Mouse (Mus musculus) c-Kit-negative CD71-positive TER-119-positive erythroid progenitor cells, embryonic 14.5 days (primary cell): ENCODE data around the gene 4933402D24Rik.
A peak's percentile ranks its signal among the peaks of the same experiment; 100 is the strongest.

Experiments used
- DNase-seq: peaks from one replicate; pipeline ENCODE4 v3.0.0-alpha.2; 2013; ENCODE audit warnings: low read depth, low spot score

4933402D24Rik gene

DNA sequence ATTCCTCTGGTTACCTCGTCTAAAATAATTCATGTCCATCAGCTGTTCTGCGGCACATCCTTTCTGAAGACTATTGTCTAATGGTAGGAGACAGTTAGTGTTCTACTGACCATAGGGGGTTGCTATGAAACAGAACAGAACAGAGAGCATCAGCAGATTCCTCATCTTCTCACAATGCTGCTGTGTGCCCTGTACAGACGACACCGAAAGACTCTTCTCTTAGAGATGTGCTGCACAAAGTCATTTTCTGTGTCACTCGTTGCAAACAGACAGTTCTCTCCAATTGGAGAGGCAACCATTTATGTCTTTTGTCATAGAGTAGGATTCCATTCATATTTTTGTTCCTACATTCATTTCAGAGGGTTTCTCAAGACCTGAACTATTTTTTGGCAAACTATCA, at the start of gene 4933402D24Rik:
Gene 4933402D24Rik, minus strand, starts transcription at position 101 of the 400 bp plus-strand sequence.
- DNase-seq: no peak

DNA sequence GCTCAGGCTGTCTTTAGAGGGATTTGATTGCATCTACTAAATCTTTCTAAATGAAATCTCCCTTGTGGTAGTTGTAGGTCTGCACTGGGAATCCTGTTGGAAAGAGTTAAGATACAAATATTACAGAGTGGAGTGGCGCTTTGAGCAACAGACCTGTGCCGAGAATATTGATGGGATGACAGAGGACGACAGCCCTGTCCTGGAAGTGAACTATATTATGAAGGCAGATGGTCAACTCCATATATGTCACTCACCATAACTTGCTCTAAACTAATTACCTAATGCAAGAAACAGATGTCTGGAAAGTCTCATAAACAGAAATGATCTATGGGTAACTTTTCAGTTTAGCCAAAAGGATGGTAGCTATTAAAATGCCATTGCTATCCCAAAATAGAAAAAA, 39.5 kb upstream of the 4933402D24Rik start:
- DNase-seq: no peak

DNA sequence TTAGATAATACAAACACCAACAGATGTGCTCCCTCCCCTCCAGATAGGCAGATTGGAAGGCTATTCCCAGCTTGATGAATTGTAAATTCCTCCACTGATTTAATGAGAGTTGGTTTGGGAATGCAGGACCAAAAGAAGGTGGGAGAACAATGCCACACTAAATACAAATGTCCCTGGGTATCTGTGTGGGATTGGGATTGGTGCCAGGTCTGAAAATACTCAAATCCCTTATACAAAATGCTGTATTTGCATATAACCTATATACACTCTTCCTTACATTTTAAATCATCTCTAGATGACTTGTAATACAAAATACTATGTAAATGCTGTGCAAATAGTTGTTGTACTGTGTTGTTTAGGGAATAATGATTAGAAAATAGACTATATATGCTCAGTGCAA, 36.0 kb upstream of the 4933402D24Rik start:
- no peak for DNase-seq

DNA sequence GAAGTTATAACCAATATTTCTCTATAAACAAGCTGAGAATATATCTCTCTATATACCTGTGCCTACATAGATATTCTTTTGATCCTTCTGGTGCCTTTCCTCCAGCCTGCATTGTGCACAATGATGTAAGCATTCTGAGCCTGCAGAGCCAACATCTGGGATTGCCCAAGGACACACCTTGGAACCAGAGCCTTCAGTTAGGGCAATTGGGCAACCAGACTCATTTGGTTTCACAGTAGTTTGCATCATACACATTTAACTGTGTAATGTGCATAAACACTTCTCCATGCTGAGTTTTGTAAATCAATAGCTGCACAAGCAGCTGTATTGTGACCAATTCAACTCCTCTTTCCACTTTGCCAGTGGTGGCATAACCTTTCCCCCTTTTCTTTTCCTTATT, 25.3 kb upstream of the 4933402D24Rik start:
- DNase-seq: no peak

DNA sequence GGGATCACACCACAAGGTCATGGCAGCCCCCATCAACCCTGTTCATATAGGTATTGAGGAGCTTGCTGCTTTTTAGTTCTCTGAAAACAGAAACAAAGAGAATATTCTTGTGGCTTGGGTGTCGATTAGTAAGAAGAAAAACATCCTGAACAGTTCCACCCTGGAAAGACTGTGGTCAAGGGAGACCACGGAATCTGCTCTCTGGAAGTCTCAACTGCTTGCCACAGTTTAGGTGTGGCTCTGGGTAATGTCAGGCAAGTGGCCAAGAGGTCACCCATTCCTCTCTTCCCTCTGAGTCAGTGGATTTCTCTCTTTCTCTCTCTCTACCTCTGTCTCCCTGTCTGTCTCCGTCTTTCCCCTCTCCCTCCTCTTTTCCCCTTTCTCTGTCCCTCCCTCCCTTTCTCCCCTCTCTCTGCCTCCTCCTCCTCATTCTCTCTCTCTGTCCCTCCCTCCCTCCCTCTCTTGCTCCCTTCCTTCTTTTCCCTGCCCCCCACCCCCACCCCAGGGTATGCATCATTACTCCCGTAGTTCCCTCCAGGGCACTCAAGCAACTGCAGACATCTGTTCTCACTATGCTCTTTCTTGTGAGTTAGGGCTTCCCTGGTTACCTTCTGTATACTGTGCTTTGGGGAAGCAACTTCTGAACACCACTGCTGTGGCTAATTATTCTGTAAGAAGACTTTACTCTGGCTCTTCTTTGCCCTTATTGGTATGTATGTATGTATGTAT, 8.0 kb upstream of the 4933402D24Rik start:
- no peak for DNase-seq

DNA sequence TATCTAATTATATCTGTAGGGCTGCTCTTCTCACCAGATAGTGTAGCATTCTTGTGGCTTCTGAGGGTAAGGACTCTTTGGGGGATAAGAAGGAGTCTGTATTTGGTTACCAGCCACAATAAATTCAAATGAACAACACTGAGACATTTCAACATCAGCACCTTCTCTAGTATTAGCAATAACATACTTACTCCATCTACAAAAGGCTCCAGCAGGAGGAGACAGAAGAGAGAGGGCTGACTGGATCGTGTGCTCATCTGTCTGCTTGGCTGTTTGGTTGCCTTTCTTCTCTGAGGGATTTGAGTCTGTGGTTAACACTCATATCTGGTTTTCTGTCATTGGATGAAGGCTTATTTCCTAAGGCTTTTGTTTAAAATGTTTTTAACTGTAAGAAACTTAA, 7.3 kb upstream of the 4933402D24Rik start:
- DNase-seq: no peak

DNA sequence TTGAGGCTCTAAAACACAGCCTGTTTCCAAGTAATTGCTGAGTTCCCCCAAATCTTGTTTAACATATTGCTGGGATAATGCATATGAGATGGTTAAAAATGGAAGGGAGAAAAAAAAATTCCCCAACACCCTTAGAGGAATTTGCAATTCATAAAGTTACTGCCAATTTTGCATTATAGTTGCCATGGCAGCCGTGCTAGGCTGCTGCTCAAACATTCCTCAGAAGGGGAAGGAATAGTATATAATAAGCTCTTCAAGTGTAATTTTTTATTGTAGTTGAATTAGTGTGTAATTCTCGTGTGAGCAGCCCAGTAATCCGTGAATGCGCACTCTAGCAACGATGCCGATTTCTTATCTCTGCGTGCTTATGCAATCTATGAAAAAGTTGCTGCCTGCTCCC, 1.2 kb upstream of the 4933402D24Rik start:
- no peak for DNase-seq

DNA sequence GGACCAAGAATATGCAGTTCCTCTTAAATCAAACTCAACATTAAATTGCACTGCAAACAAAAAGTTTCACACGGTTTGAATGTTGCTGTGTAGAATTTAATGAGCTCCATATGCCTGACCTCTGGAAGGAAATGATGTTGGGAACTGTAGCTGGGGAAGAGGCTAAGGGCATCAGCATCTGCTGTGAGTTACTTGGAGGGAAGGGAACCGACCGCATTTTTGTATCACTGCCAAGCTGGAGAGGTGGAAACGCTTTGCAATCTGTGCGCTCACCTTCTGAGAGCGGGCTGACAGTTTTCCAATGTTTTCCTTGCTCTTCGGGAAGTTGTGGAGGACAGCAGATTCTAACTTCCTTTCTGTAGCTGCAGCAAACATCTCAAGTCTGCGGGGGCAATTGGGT, 955 bp downstream of the 4933402D24Rik start:
- no peak for DNase-seq

DNA sequence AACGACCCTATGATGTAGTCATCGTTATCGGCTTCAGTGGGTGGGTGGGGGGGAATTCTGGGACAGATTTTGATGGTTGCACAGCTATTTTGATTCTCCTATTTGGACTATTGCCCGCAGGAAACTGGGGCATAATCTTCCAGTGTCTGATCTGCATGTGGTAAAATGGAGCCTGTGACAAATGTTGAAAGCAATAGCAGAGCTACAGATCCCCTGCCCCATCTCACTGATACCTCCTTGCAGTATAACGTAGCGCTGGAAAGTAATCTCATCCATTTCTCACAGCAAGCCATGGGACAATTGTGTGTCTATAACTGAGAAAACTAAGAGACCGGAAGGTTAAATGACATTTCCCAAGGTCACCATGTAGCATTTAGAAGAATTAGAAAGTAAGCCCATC, 4.7 kb downstream of the 4933402D24Rik start:
- no peak for DNase-seq

DNA sequence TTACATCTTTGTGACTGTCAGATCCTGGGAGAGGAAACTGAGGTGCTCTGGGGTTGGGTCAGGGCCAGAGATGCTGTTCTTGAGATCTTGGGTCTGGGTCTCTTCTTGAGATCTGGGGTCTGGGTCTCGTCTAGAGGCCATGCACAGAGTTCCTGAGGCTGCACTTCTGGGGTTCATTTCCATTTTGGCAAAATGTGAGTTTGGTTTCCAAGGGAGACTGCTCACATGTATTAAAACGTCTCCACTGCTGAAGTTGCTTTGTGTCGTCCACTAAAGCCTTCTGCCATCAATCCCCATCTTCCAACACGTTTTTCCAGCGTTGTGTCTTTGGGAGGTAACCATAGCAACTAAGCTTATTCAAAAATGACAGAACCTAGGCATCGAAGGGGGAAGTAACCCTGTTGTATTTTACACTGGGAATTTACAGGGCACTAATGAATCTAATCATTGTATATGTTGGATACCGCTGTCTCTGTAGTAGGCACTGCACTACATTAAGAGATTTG, 5.1 kb downstream of the 4933402D24Rik start:
- no peak for DNase-seq

DNA sequence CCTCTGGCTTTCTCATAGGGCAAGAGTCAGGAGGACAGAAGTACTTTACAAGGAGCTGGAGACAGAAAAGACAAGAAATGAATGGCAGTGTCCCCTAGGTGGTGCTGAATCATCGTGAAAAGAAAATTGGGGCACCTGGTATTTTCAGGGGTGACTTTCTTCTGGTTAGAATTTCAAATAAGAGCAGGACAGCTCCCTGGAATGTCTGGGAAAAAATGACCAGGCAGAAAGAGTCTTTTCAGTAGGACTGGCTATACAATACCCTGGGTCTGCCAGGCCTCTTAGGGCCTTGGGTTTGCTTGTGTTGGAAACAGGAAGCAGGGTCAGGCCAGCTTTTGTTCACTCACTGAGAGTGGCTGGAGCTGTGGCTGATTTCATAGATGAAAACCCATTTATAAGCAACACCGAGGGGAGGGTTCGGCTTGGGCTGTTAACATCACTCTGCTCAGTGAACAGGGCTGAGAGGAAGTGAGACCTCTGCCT, 5.8 kb downstream of the 4933402D24Rik start:
- no peak for DNase-seq

DNA sequence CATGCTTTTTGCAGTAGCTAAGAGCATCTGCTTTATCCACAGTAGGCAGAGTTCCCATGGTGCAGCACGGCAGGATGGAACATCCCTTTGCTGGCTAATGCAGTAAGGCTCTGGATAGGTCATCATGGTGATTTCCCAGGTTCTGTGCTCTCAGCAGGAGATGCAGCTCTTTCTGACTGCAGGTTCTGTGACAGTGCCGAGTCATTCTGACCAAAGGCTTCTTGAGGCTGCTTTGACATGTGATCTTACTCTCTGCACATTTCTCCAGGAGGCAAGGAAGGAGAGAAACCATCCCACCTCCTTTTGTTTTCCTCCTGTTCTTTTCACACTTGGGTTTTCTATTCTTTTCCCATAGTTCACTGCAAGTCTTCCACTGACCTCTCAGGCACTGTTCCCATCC, 13.1 kb downstream of the 4933402D24Rik start:
- DNase-seq: no peak

DNA sequence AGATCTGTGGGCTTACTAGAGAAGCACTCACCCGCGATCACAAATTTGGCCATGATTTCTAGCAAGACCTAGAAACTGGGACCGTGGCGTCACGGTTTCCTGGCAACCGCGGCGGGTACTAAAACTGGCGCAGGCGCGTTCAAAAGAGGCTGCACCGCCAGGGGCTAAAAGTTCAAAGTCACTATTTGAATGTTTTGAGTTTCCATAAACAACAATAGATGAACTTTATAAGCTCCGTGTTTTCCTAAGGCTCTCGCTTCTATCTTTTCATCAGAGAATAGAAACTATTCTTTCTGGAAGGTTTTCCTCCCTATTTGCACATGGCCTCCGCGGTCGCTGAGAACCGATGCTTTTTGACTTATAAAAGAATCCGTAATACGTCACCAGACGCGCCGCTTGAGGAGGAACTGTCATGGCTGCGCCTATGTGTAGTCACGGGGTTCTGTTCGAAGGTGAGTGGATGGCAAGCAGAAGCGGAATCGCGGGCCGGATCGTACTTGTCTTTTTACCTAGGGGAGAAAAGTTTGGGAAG, 38.8 kb downstream of the 4933402D24Rik start, which contains the start of the genes Mdh1b and Fastkd2:
Gene Mdh1b, minus strand, starts transcription at position 79 of the 532 bp plus-strand sequence.
Gene Fastkd2, plus strand, starts transcription at position 375 of the 532 bp plus-strand sequence.
- DNase-seq: peak; percentile 54

DNA sequence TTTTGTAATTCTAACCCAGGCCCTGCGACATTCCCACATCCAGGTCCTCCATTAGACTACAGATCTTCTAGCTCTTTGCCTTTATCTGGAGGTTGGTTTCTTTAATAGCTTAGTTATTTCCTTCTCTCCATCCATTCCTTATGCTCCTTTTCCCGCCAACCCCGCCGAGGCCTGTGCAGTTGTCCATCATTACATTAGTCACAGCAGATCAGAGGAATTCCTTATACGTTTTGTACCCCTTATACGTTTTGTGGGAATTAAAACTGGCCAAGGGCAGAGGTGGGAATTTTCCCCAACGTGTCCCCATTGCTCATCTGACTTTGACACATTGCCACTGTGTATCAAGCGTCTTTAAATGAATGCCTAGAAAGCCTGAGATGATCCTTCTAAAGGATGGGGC, 39.3 kb downstream of the 4933402D24Rik start:
- DNase-seq: no peak

DNA sequence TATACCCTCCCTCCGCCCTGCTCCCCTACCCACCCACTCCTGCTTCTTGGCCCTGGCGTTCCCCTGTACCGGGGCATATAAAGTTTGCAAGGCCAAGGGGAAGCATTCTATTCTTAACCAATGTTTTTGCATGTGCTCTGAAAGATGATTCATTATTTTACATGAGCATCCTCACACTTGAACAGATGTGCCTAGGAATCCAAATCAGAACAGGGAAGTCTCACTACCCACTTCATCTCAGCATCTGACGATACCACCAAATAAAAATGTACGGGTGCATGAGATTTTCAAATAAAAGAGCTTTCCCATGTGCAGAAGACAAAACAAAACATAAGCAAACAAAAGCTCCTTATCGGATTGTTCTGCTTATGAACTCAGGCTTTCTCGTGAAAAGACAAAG, 48.9 kb downstream of the 4933402D24Rik start:
- DNase-seq: no peak

DNA sequence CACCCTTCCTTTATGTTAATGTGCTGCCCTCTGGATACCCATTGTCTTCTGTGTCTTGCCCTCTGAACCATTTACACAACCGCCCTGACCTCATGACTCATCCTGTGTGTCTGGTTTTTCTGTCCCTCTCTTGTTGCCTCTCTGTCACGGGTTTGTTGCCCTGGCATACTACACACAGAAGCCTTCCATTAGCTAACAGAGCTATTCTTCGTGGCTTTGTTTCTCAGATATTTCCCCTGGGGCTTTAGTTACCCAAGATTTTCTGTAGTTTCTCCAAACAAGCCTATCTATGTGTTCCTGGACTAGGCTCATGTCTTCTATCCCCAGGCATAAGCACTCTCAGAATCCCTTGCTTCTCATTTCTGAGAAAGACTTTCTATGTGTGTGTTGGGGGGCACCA, 60.2 kb downstream of the 4933402D24Rik start:
- no peak for DNase-seq

DNA sequence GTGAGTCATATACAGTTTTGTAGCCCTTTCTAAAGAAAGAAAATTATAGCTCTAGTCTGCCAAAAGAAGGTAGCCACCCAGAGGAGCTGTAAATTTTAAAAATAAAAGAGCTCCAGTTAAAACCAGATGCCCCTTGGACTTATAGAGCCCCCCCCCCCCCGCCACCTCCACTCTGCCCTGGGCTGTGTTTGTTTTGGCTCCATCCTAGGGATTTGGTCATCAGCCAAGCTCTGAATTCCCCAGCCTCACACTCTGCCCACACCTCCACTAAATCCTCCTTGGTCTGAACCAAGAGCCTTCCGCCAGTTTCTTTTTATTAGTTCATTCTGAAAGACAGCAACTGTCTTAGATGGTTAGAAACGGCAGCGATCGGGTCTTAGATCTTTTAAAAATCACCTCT, 63.3 kb downstream of the 4933402D24Rik start:
- DNase-seq: no peak
